In genomic region chr8:87466936-87467602, GRCm38 (mm10) we compare ENCODE assay signal across 22 mouse cellular contexts. TPM values are rescaled to one million over a fixed set of nuclear protein-coding genes. Genes with fewer than 3 reads are reported as not detected.
DNase-seq lines count a peak whose midpoint lies in the region; ATAC-seq and TF ChIP-seq lines count a peak whose summit lies in the region.
"Had no signal": no experiment of that assay in that cellular context is flagged by ENCODE, and none has a peak within 500 bp of the region (broad histone marks: within the 10 kb centered on the region; RNA-seq: fewer than 3 reads in every experiment).

No protein-coding gene starts in this region.

- H3K27me3 ChIP-seq in cerebellum, adult 2 months (ENCODE audit: control insufficient read depth, insufficient read depth, low read length) = no peaks in the 10 kb centered on the region
- H3K27me3 ChIP-seq in hindbrain, embryonic 15.5 days = peaks cover 30% of the 10 kb centered on the region
- peaks cover 45% of the 10 kb centered on the region for H3K27me3 ChIP-seq in hindbrain, embryonic 11.5 days (ENCODE audit: control insufficient read depth, insufficient read depth, low read length)
- H3K27me3 ChIP-seq in forebrain, postnatal 0 days (ENCODE audit: insufficient read depth, low read length) = peaks cover 44% of the 10 kb centered on the region

- H3K4me1 ChIP-seq in cerebellum, adult 2 months (ENCODE audit: control insufficient read depth, insufficient read depth, low read length) = peaks cover 36% of the 10 kb centered on the region
- H3K4me1 ChIP-seq in hindbrain, embryonic 15.5 days (replicated peaks) = peaks cover 37% of the 10 kb centered on the region
- H3K4me1 ChIP-seq in hindbrain, embryonic 11.5 days (replicated peaks; ENCODE audit: control insufficient read depth, insufficient read depth, low read length) = peaks cover 13% of the 10 kb centered on the region; the same call in 1 of the 2 replicates
- peaks cover 11% of the 10 kb centered on the region; the same call in 1 of the 2 replicates for H3K4me1 ChIP-seq in forebrain, postnatal 0 days (ENCODE audit: insufficient read depth)
- H3K4me1 ChIP-seq in lung, adult 2 months (ENCODE audit: control insufficient read depth, insufficient read depth, low read length) = peaks cover 3% of the 10 kb centered on the region; the same call in 1 of the 2 replicates

- no peak for TF ChIP-seq CTCF in cerebellum, adult 2 months (IDR thresholded peaks at IDR 0.05; ENCODE audit: borderline replicate concordance, insufficient read depth, low read depth, low read length)
- TF ChIP-seq CTCF in forebrain, postnatal 0 days (IDR thresholded peaks at IDR 0.05; ENCODE audit: low read depth) = no peak
- no peak for TF ChIP-seq CTCF in lung, adult 2 months (IDR thresholded peaks at IDR 0.05; ENCODE audit: insufficient read depth, low read length)

- no peak for ATAC-seq in cerebellum, adult (ENCODE audit: insufficient number of reproducible peaks, low FRiP score, low TSS enrichment)
- no peak for ATAC-seq in hindbrain, embryonic 15.5 days (ENCODE audit: low FRiP score, low read depth)
- ATAC-seq in hindbrain, embryonic 11.5 days (ENCODE audit: low FRiP score) = no peak
- ATAC-seq in forebrain, postnatal 0 days = no peak
- ATAC-seq: activated CD4-positive, CD25-positive, alpha-beta regulatory T cell, adult 4 months; forebrain, embryonic 13.5 days; inflammation-experienced regulatory T-cells, adult 6 months; intestine, postnatal 0 days; Patski had no signal

- H3K36me3 ChIP-seq in hindbrain, embryonic 15.5 days = no peaks in the 10 kb centered on the region
- H3K36me3 ChIP-seq in hindbrain, embryonic 11.5 days (ENCODE audit: control insufficient read depth, insufficient read depth, low read length) = no peaks in the 10 kb centered on the region
- H3K36me3 ChIP-seq in forebrain, postnatal 0 days (ENCODE audit: insufficient read depth) = no peaks in the 10 kb centered on the region
- H3K36me3 ChIP-seq: embryonic facial prominence, embryonic 10.5 days; heart, embryonic 12.5 days; hindbrain, embryonic 10.5 days had no signal

- 21% methylated on average over 1 of the region's 1 CpGs for WGBS in cerebellum, adult 2 months
- 60% methylated on average over 1 of the region's 1 CpGs for WGBS in hindbrain, embryonic 15.5 days
- WGBS in hindbrain, embryonic 11.5 days = 69% methylated on average over 1 of the region's 1 CpGs
- WGBS in forebrain, postnatal 0 days = 83% methylated on average over 1 of the region's 1 CpGs
- 69% methylated on average over 1 of the region's 1 CpGs for WGBS in lung, adult 2 months

- no peak overlapping the region for H3K9ac ChIP-seq in hindbrain, embryonic 15.5 days
- no peak overlapping the region for H3K9ac ChIP-seq in hindbrain, embryonic 11.5 days (ENCODE audit: low read depth, low read length)
- H3K9ac ChIP-seq in forebrain, postnatal 0 days = no peak overlapping the region
- H3K9ac ChIP-seq: forebrain, embryonic 13.5 days; heart, embryonic 12.5 days had no signal

- H3K9me3 ChIP-seq in hindbrain, embryonic 15.5 days = no peaks in the 10 kb centered on the region
- no peaks in the 10 kb centered on the region for H3K9me3 ChIP-seq in hindbrain, embryonic 11.5 days (ENCODE audit: control insufficient read depth, low read length)
- H3K9me3 ChIP-seq in forebrain, postnatal 0 days (ENCODE audit: low read length) = no peaks in the 10 kb centered on the region
- H3K9me3 ChIP-seq: embryonic facial prominence, embryonic 10.5 days; forebrain, embryonic 13.5 days; hindbrain, embryonic 10.5 days had no signal

- peak overlapping the region; percentile 20 for H3K4me3 ChIP-seq in cerebellum, adult 2 months (replicated peaks; ENCODE audit: insufficient read depth, low read depth, low read length)
- no peak overlapping the region for H3K4me3 ChIP-seq in hindbrain, embryonic 15.5 days
- H3K4me3 ChIP-seq in hindbrain, embryonic 11.5 days (ENCODE audit: low read depth, low read length) = no peak overlapping the region
- H3K4me3 ChIP-seq in forebrain, postnatal 0 days (ENCODE audit: low read depth, low read length) = no peak overlapping the region
- H3K4me3 ChIP-seq in lung, adult 2 months (replicated peaks; ENCODE audit: extremely low read depth, low read depth, low read length) = no peak overlapping the region
- H3K4me3 ChIP-seq: embryonic facial prominence, embryonic 10.5 days; forebrain, embryonic 13.5 days; heart, adult 2 months; heart, embryonic 12.5 days; hindbrain, embryonic 10.5 days had no signal

- TF ChIP-seq POLR2A in cerebellum, adult 2 months (IDR thresholded peaks at IDR 0.05; ENCODE audit: borderline replicate concordance, insufficient read depth, low read length) = peak; percentile 25; the same call in 1 of the 2 replicates
- no peak for TF ChIP-seq POLR2A in lung, adult 2 months (IDR thresholded peaks at IDR 0.05; ENCODE audit: borderline replicate concordance, extremely low read depth, low read depth, low read length)

- H3K4me2 ChIP-seq in hindbrain, embryonic 15.5 days = peak overlapping the region; percentile 90; the same call in 1 of the 2 replicates
- no peak overlapping the region for H3K4me2 ChIP-seq in hindbrain, embryonic 11.5 days (replicated peaks; ENCODE audit: low read depth, low read length)
- no peak overlapping the region for H3K4me2 ChIP-seq in forebrain, postnatal 0 days (ENCODE audit: low read depth)
- H3K4me2 ChIP-seq: forebrain, embryonic 13.5 days; heart, embryonic 12.5 days had no signal

- DNase-seq in cerebellum, adult 2 months = peak; percentile 63 to 69
- DNase-seq in hindbrain, embryonic 11.5 days (ENCODE audit: low spot score) = no peak
- DNase-seq in cerebellum, postnatal 10 days = peak; percentile 42 to 49
- DNase-seq in forebrain, postnatal 0 days = no peak
- DNase-seq in lung, adult 2 months = no peak
- DNase-seq: adrenal gland, postnatal 14 days; gastrocnemius, postnatal 36 days; heart, adult 2 months; kidney, adult 8-10 months had no signal

- peak overlapping the region; percentile 99 for H3K27ac ChIP-seq in cerebellum, adult 2 months (ENCODE audit: insufficient read depth, low read length)
- H3K27ac ChIP-seq in hindbrain, embryonic 15.5 days (replicated peaks) = no peak overlapping the region
- H3K27ac ChIP-seq in hindbrain, embryonic 11.5 days (ENCODE audit: low read depth, low read length) = no peak overlapping the region
- H3K27ac ChIP-seq in forebrain, postnatal 0 days (ENCODE audit: low read depth, low read length) = no peak overlapping the region
- H3K27ac ChIP-seq: embryonic facial prominence, embryonic 10.5 days; forebrain, embryonic 13.5 days; heart, adult 2 months; hindbrain, embryonic 10.5 days had no signal

RNA-seq across cellular contexts. Expression of gene Cbln1, which starts 5.3 kb away (rescaled TPM):
- polyA plus RNA-seq in cerebellum, adult 2 months (2012; rRNA removed) = 886 and 1,066 TPM in 2 replicates
- polyA plus RNA-seq in hindbrain, embryonic 15.5 days (2015; fragmentation: Nextera tagmentation; extraction: Ambion mirVana) = 34.4 and 37.0 TPM in 2 replicates
- 14.6 and 16.2 TPM in 2 replicates for polyA plus RNA-seq in hindbrain, embryonic 11.5 days (2014; fragmentation: Nextera tagmentation; extraction: Ambion mirVana)
- total RNA-seq in forebrain, postnatal 0 days (2014; rRNA removed) = 52.2 and 63.2 TPM in 2 replicates
- polyA plus RNA-seq in forebrain, postnatal 0 days (2015; fragmentation: Nextera tagmentation; extraction: Ambion mirVana) = 10.4 and 14.7 TPM in 2 replicates
- polyA plus RNA-seq in lung, adult 2 months (2012; rRNA removed) = not detected in 2 replicates
- total RNA-seq: CH12.LX; gastrocnemius, adult 8-10 months; gastrocnemius, postnatal 36 days had no signal
- polyA plus RNA-seq: inflammation-experienced regulatory T-cells, adult 6 months; kidney, embryonic 16.5 days had no signal

Comparison
In these comparisons a context has a peak if more than half of its experiments do, and no peak if none do; other contexts are left out.
1. DNase-seq: peak in cerebellum, adult 2 months (2 of 2) and cerebellum, postnatal 10 days (2 of 2); none in hindbrain, embryonic 11.5 days (single experiment), forebrain, postnatal 0 days (single experiment) and lung, adult 2 months (single experiment).
2. RNA of gene Cbln1, which starts 5.3 kb away (polyA plus RNA-seq): 886 to 1,066 TPM in cerebellum, adult 2 months; 34.4 to 37.0 TPM in hindbrain, embryonic 15.5 days, 14.6 to 16.2 TPM in hindbrain, embryonic 11.5 days, 10.4 to 14.7 TPM in forebrain, postnatal 0 days and not detected in lung, adult 2 months; every median in the first group is over 10 times any median in the second.